Mouse (Mus musculus) CH12.LX (cell line): ENCODE measurements around the gene Adarb1.

ENCODE experiments used
- POLR2A ChIP-seq: IDR thresholded peaks from 2 replicates; pipeline ENCODE4 v1.6.1; 2011; ENCODE audit warnings: low read depth, mild to moderate bottlenecking, improper control_type of control experiment, low read length
- RCOR1 ChIP-seq: conservative IDR thresholded peaks from 2 replicates; pipeline ENCODE4 v1.6.1; 2012; ENCODE audit warnings: low read depth, mild to moderate bottlenecking, inconsistent platforms, low read length, improper control_type of control experiment

DNA sequence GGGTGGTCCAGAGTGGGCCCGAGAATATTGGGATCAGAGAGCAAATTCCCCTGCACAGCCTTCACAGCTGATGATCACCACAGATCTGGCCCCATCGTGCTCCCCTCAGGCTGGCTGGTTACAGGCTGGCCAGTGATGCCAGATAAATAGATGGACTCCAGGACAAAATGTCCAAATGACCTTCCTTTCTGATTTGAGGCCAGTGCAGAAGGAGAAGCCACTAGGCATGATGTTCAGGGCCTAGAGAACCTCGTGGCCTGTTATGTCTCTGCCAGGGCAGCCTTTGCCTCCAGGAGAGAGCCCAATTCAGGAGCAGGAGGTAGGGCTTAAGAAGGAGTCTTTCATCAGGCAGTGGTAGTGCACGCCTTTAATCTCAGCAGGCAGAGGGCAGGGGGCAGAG is 17.3 kb upstream of the Adarb1 start:
- TF ChIP-seq RCOR1 (no peak), POLR2A (no peak)
